Mouse (Mus musculus) inflammation-experienced regulatory T-cells, adult 6 months (primary cell): ENCODE data around the gene Orc1. TPM values are rescaled to one million over a fixed set of nuclear protein-coding genes. Genes with fewer than 3 reads are reported as not detected.
A peak's percentile ranks its signal among the peaks of the same experiment; 100 is the strongest.

Experiments used
- ATAC-seq: one replicate; pipeline ENCODE4 v1.8.0; 2017
- polyA plus RNA-seq, 3 experiments: library from polyadenylated mRNA; unstranded; fragments of 100-300 nt; shearing (Covaris generic); gene quantifications; one replicate each; pipeline ENCODE4 v1.2.1; 2017

The Orc1 gene
- polyA plus RNA-seq, result 10 to 100 TPM in 1 of 3 experiments, 1 to 10 TPM in 2; 2.3 to 11.8 (median 3.3) TPM

- peak; percentile 98 for ATAC-seq
Observed at GRCm38 (mm10) chr4:108578840-108579742, at the start of gene Orc1, which contains the start of gene Prpf38a. Gene Orc1 (plus strand): TSS chr4:108579423. Gene Prpf38a (minus strand): TSS chr4:108579336.

- no peak for ATAC-seq
Observed at GRCm38 (mm10) chr4:108539701-108540100, 39.5 kb upstream of the Orc1 start.

- no peak for ATAC-seq
Observed at GRCm38 (mm10) chr4:108565026-108565425, 14.2 kb upstream of the Orc1 start.

- no peak for ATAC-seq
Observed at GRCm38 (mm10) chr4:108572644-108573043, 6.6 kb upstream of the Orc1 start.

GRCm38 (mm10) chr4:108579743-108580411 lies 654 bp downstream of the Orc1 start:
- no peak for ATAC-seq

- no peak for ATAC-seq
Observed at GRCm38 (mm10) chr4:108593376-108593775, 14.2 kb downstream of the Orc1 start.

GRCm38 (mm10) chr4:108595785-108596184 lies 16.6 kb downstream of the Orc1 start:
- ATAC-seq, result no peak

- no peak for ATAC-seq
Observed at GRCm38 (mm10) chr4:108598306-108598705, 19.1 kb downstream of the Orc1 start.

- no peak for ATAC-seq
Observed at GRCm38 (mm10) chr4:108601870-108602269, 22.6 kb downstream of the Orc1 start.

GRCm38 (mm10) chr4:108608651-108609050 lies 29.4 kb downstream of the Orc1 start:
- no peak for ATAC-seq

- no peak for ATAC-seq
Observed at GRCm38 (mm10) chr4:108610935-108611334, 31.7 kb downstream of the Orc1 start.

GRCm38 (mm10) chr4:108618586-108618985 lies 39.4 kb downstream of the Orc1 start:
- no peak for ATAC-seq

- no peak for ATAC-seq
Observed at GRCm38 (mm10) chr4:108619165-108619564, 39.9 kb downstream of the Orc1 start.

- peak; percentile 90 for ATAC-seq
Observed at GRCm38 (mm10) chr4:108619587-108620341, 40.5 kb downstream of the Orc1 start, which contains the start of gene Cc2d1b. Gene Cc2d1b (plus strand): TSS chr4:108619940.

- ATAC-seq, result peak; percentile 0
Observed at GRCm38 (mm10) chr4:108620536-108620935, 41.3 kb downstream of the Orc1 start.

- ATAC-seq, result no peak
Observed at GRCm38 (mm10) chr4:108621504-108621903, 42.3 kb downstream of the Orc1 start.

GRCm38 (mm10) chr4:108627066-108627465 lies 47.8 kb downstream of the Orc1 start:
- no peak for ATAC-seq

- no peak for ATAC-seq
Observed at GRCm38 (mm10) chr4:108629363-108629880, 50.2 kb downstream of the Orc1 start.

GRCm38 (mm10) chr4:108630096-108630495 lies 50.9 kb downstream of the Orc1 start:
- no peak for ATAC-seq

- no peak for ATAC-seq
Observed at GRCm38 (mm10) chr4:108631616-108632015, 52.4 kb downstream of the Orc1 start.

GRCm38 (mm10) chr4:108633703-108634102 lies 54.5 kb downstream of the Orc1 start:
- ATAC-seq, result no peak

GRCm38 (mm10) chr4:108634696-108635095 lies 55.5 kb downstream of the Orc1 start:
- ATAC-seq, result no peak

- ATAC-seq, result no peak
Observed at GRCm38 (mm10) chr4:108635101-108635500, 55.9 kb downstream of the Orc1 start.
